Mouse (Mus musculus) hindbrain, embryonic 10.5 days (tissue): ENCODE data around the gene Glcci1. TPM values are rescaled to one million over a fixed set of nuclear protein-coding genes. Genes with fewer than 3 reads are reported as not detected.

Experiments
- DNase-seq: peaks from one replicate; pipeline ENCODE4 v3.0.0-alpha.2; 2017; ENCODE audit warnings: low spot score
- H3K27ac ChIP-seq: fragments of 300-500 bp; sonication (generic); 2 replicates; pipeline ENCODE4 v1.5.1; 2016; ENCODE audit warnings: mild to moderate bottlenecking, moderate library complexity
- H3K27me3 ChIP-seq: fragments of 300-500 bp; sonication (generic); 2 replicates; pipeline ENCODE4 v1.6.1; 2016; ENCODE audit warnings: mild to moderate bottlenecking; ENCODE audit not compliant: poor library complexity, insufficient read depth, severe bottlenecking
- H3K36me3 ChIP-seq: fragments of 300-500 bp; sonication (generic); 2 replicates; pipeline ENCODE4 v1.6.1; 2016; ENCODE audit warnings: mild to moderate bottlenecking, moderate library complexity
- H3K4me1 ChIP-seq: fragments of 300-500 bp; sonication (generic); replicated peaks from 2 replicates; pipeline ENCODE4 v1.6.1; 2016; ENCODE audit warnings: mild to moderate bottlenecking
- H3K4me3 ChIP-seq: fragments of 300-500 bp; sonication (generic); 2 replicates; pipeline ENCODE4 v1.5.1; 2016; ENCODE audit warnings: mild to moderate bottlenecking, moderate library complexity
- H3K9me3 ChIP-seq: fragments of 300-500 bp; sonication (generic); 2 replicates; pipeline ENCODE4 v1.6.1; 2016; ENCODE audit warnings: mild to moderate bottlenecking, moderate library complexity
- WGBS: fragments of 180-500 bp; shearing (Covaris S2); methylation state at CpG from one replicate; pipeline ENCODE4 v1.1.7; 2016; 5-methylcytosine and 5-hydroxymethylcytosine counted together
- polyA plus RNA-seq: library from polyadenylated mRNA; unstranded; fragments of >200 nt; fragmentation: Nextera tagmentation; extraction: Ambion mirVana; gene quantifications from 2 replicates; pipeline ENCODE4 v1.2.1, GENCODE M21; 2016

The Glcci1 gene
- polyA plus RNA-seq, 1 experiment from 2014 or later: 9.5 TPM

GRCm38 (mm10) chr6:8485414-8486175 lies 23.8 kb upstream of the Glcci1 start:
- Histone ChIP-seq H3K4me1 (peaks cover 6% of the 10 kb centered on the region; the same call in 1 of the 2 replicates), H3K27ac (no peak overlapping the region), H3K36me3 (no peaks in the 10 kb centered on the region), H3K27me3 (no peaks in the 10 kb centered on the region), H3K4me3 (no peak overlapping the region), H3K9me3 (no peaks in the 10 kb centered on the region)
- WGBS: 88% methylated on average over 16 of the region's 16 CpGs
- DNase-seq: no peak

- H3K36me3 ChIP-seq: no peaks in the 10 kb centered on the region
- no peak overlapping the region for H3K27ac ChIP-seq
- WGBS: 83% methylated on average over 17 of the region's 17 CpGs
- no peaks in the 10 kb centered on the region for H3K27me3 ChIP-seq
- peaks cover 6% of the 10 kb centered on the region; the same call in 1 of the 2 replicates for H3K4me1 ChIP-seq
- no peak overlapping the region for H3K4me3 ChIP-seq
- H3K9me3 ChIP-seq: no peaks in the 10 kb centered on the region
- no peak for DNase-seq
Observed at GRCm38 (mm10) chr6:8486391-8487043, 22.9 kb upstream of the Glcci1 start.

GRCm38 (mm10) chr6:8487044-8487853 lies 22.2 kb upstream of the Glcci1 start:
- no peak for DNase-seq
- H3K36me3 ChIP-seq: no peaks in the 10 kb centered on the region
- H3K9me3 ChIP-seq: no peaks in the 10 kb centered on the region
- no peak overlapping the region for H3K27ac ChIP-seq
- H3K27me3 ChIP-seq: no peaks in the 10 kb centered on the region
- H3K4me3 ChIP-seq: no peak overlapping the region
- H3K4me1 ChIP-seq: peaks cover 6% of the 10 kb centered on the region; the same call in 1 of the 2 replicates
- WGBS: 75% methylated on average over 20 of the region's 20 CpGs

GRCm38 (mm10) chr6:8488249-8488648 lies 21.2 kb upstream of the Glcci1 start:
- Histone ChIP-seq H3K9me3 (no peaks in the 10 kb centered on the region), H3K27ac (no peak overlapping the region), H3K27me3 (no peaks in the 10 kb centered on the region), H3K4me1 (peaks cover 6% of the 10 kb centered on the region; the same call in 1 of the 2 replicates), H3K36me3 (no peaks in the 10 kb centered on the region), H3K4me3 (no peak overlapping the region)
- 66% methylated on average over 5 of the region's 5 CpGs for WGBS
- DNase-seq: no peak

GRCm38 (mm10) chr6:8489266-8489665 lies 20.1 kb upstream of the Glcci1 start:
- Histone ChIP-seq H3K4me3 (no peak overlapping the region), H3K4me1 (peaks cover 6% of the 10 kb centered on the region; the same call in 1 of the 2 replicates), H3K27ac (no peak overlapping the region), H3K27me3 (no peaks in the 10 kb centered on the region), H3K9me3 (no peaks in the 10 kb centered on the region), H3K36me3 (no peaks in the 10 kb centered on the region)
- 74% methylated on average over 7 of the region's 7 CpGs for WGBS
- DNase-seq: no peak

GRCm38 (mm10) chr6:8489938-8490585 lies 19.3 kb upstream of the Glcci1 start:
- Histone ChIP-seq H3K4me1 (peaks cover 6% of the 10 kb centered on the region; the same call in 1 of the 2 replicates), H3K27ac (no peak overlapping the region), H3K9me3 (no peaks in the 10 kb centered on the region), H3K4me3 (no peak overlapping the region), H3K27me3 (no peaks in the 10 kb centered on the region), H3K36me3 (no peaks in the 10 kb centered on the region)
- WGBS: 75% methylated on average over 1 of the region's 1 CpGs
- DNase-seq: no peak

- Histone ChIP-seq H3K9me3 (no peaks in the 10 kb centered on the region), H3K36me3 (no peaks in the 10 kb centered on the region), H3K4me3 (no peak overlapping the region), H3K27me3 (no peaks in the 10 kb centered on the region), H3K4me1 (no peaks in the 10 kb centered on the region; the same call in 1 of the 2 replicates), H3K27ac (no peak overlapping the region)
- no peak for DNase-seq
- WGBS: 95% methylated on average over 3 of the region's 3 CpGs
Observed at GRCm38 (mm10) chr6:8492248-8492647, 17.2 kb upstream of the Glcci1 start.

- H3K9me3 ChIP-seq: no peaks in the 10 kb centered on the region; the same call in 1 of the 2 replicates
- H3K27ac ChIP-seq: no peak overlapping the region
- H3K36me3 ChIP-seq: no peaks in the 10 kb centered on the region
- DNase-seq: no peak
- no peaks in the 10 kb centered on the region for H3K4me1 ChIP-seq
- H3K4me3 ChIP-seq: no peak overlapping the region
- WGBS: 85% methylated on average over 5 of the region's 5 CpGs
- no peaks in the 10 kb centered on the region for H3K27me3 ChIP-seq
Observed at GRCm38 (mm10) chr6:8495109-8495826, 14.1 kb upstream of the Glcci1 start.

- 83% methylated on average over 4 of the region's 4 CpGs for WGBS
- no peak for DNase-seq
- no peaks in the 10 kb centered on the region for H3K4me1 ChIP-seq
- H3K9me3 ChIP-seq: no peaks in the 10 kb centered on the region; the same call in 1 of the 2 replicates
- H3K27ac ChIP-seq: no peak overlapping the region
- no peaks in the 10 kb centered on the region for H3K36me3 ChIP-seq
- no peak overlapping the region for H3K4me3 ChIP-seq
- no peaks in the 10 kb centered on the region for H3K27me3 ChIP-seq
Observed at GRCm38 (mm10) chr6:8495827-8496222, 13.6 kb upstream of the Glcci1 start.

GRCm38 (mm10) chr6:8497234-8497867 lies 12.0 kb upstream of the Glcci1 start:
- WGBS: 78% methylated on average over 6 of the region's 6 CpGs
- H3K4me3 ChIP-seq: no peak overlapping the region
- H3K36me3 ChIP-seq: no peaks in the 10 kb centered on the region
- no peaks in the 10 kb centered on the region for H3K27me3 ChIP-seq
- H3K9me3 ChIP-seq: no peaks in the 10 kb centered on the region; the same call in 1 of the 2 replicates
- no peak overlapping the region for H3K27ac ChIP-seq
- no peaks in the 10 kb centered on the region for H3K4me1 ChIP-seq
- no peak for DNase-seq

- H3K4me1 ChIP-seq: no peaks in the 10 kb centered on the region
- H3K9me3 ChIP-seq: no peaks in the 10 kb centered on the region; the same call in 1 of the 2 replicates
- 85% methylated on average over 6 of the region's 6 CpGs for WGBS
- H3K27me3 ChIP-seq: no peaks in the 10 kb centered on the region
- H3K36me3 ChIP-seq: no peaks in the 10 kb centered on the region
- no peak overlapping the region for H3K4me3 ChIP-seq
- DNase-seq: no peak
- no peak overlapping the region for H3K27ac ChIP-seq
Observed at GRCm38 (mm10) chr6:8497868-8498257, 11.5 kb upstream of the Glcci1 start.
